Mouse (Mus musculus): ENCODE results near the gene Wwox.

The Wwox gene

GRCm38 (mm10) chr8:114599555-114599954, 160.1 kb downstream of the Wwox start:
- no peak for DNase-seq (ENCODE audit: low spot score)

GRCm38 (mm10) chr8:114600196-114600595, 160.7 kb downstream of the Wwox start:
- no peak for DNase-seq (ENCODE audit: low spot score)

GRCm38 (mm10) chr8:114603046-114603445, 163.6 kb downstream of the Wwox start:
- no peak for DNase-seq (ENCODE audit: low spot score)

GRCm38 (mm10) chr8:114603561-114603960, 164.1 kb downstream of the Wwox start:
- DNase-seq (ENCODE audit: low spot score) = no peak

- no peak for DNase-seq (ENCODE audit: low spot score)
Observed at GRCm38 (mm10) chr8:114604315-114604714, 164.9 kb downstream of the Wwox start.

GRCm38 (mm10) chr8:114605651-114606050, 166.2 kb downstream of the Wwox start:
- DNase-seq (ENCODE audit: low spot score) = no peak

- no peak for DNase-seq (ENCODE audit: low spot score)
Observed at GRCm38 (mm10) chr8:114609330-114609729, 169.9 kb downstream of the Wwox start.

- no peak for DNase-seq (ENCODE audit: low spot score)
Observed at GRCm38 (mm10) chr8:114611075-114611474, 171.6 kb downstream of the Wwox start.

GRCm38 (mm10) chr8:114612091-114612490, 172.6 kb downstream of the Wwox start:
- DNase-seq (ENCODE audit: low spot score) = no peak

- no peak for DNase-seq (ENCODE audit: low spot score)
Observed at GRCm38 (mm10) chr8:114615413-114615812, 176.0 kb downstream of the Wwox start.

GRCm38 (mm10) chr8:114615908-114616307, 176.5 kb downstream of the Wwox start:
- DNase-seq (ENCODE audit: low spot score) = no peak

- DNase-seq (ENCODE audit: low spot score) = no peak
Observed at GRCm38 (mm10) chr8:114618908-114619508, 179.6 kb downstream of the Wwox start.

- no peak for DNase-seq (ENCODE audit: low spot score)
Observed at GRCm38 (mm10) chr8:114625402-114625801, 185.9 kb downstream of the Wwox start.

- DNase-seq (ENCODE audit: low spot score) = no peak
Observed at GRCm38 (mm10) chr8:114626897-114627296, 187.4 kb downstream of the Wwox start.

GRCm38 (mm10) chr8:114629719-114630118, 190.3 kb downstream of the Wwox start:
- DNase-seq (ENCODE audit: low spot score) = no peak

- no peak for DNase-seq (ENCODE audit: low spot score)
Observed at GRCm38 (mm10) chr8:114631087-114631486, 191.6 kb downstream of the Wwox start.

GRCm38 (mm10) chr8:114634151-114634550, 194.7 kb downstream of the Wwox start:
- DNase-seq (ENCODE audit: low spot score) = no peak

GRCm38 (mm10) chr8:114634669-114635410, 195.4 kb downstream of the Wwox start:
- no peak for DNase-seq (ENCODE audit: low spot score)

- no peak for DNase-seq (ENCODE audit: low spot score)
Observed at GRCm38 (mm10) chr8:114636376-114636775, 196.9 kb downstream of the Wwox start.

- no peak for DNase-seq (ENCODE audit: low spot score)
Observed at GRCm38 (mm10) chr8:114641809-114642208, 202.4 kb downstream of the Wwox start.

- DNase-seq (ENCODE audit: low spot score) = no peak
Observed at GRCm38 (mm10) chr8:114650789-114651188, 211.3 kb downstream of the Wwox start.

GRCm38 (mm10) chr8:114657789-114658188, 218.3 kb downstream of the Wwox start:
- no peak for DNase-seq (ENCODE audit: low spot score)

- no peak for DNase-seq (ENCODE audit: low spot score)
Observed at GRCm38 (mm10) chr8:114658475-114658874, 219.0 kb downstream of the Wwox start.

- no peak for DNase-seq (ENCODE audit: low spot score)
Observed at GRCm38 (mm10) chr8:114663053-114663452, 223.6 kb downstream of the Wwox start.
